Mouse (Mus musculus) retina, embryonic 14.5 days (tissue): ENCODE results near the gene Klc1.
A peak's percentile ranks its signal among the peaks of the same experiment; 100 is the strongest.
"Not testable (repeated sequence)": the region's sequence is repeated elsewhere in the genome, so short reads cannot be mapped to it uniquely, and the experiment has no call there.

Source experiments
- DNase-seq: peaks from one replicate; pipeline ENCODE4 v3.0.0-alpha.2; 2015; ENCODE audit warnings: low spot score

Klc1 gene

DNA sequence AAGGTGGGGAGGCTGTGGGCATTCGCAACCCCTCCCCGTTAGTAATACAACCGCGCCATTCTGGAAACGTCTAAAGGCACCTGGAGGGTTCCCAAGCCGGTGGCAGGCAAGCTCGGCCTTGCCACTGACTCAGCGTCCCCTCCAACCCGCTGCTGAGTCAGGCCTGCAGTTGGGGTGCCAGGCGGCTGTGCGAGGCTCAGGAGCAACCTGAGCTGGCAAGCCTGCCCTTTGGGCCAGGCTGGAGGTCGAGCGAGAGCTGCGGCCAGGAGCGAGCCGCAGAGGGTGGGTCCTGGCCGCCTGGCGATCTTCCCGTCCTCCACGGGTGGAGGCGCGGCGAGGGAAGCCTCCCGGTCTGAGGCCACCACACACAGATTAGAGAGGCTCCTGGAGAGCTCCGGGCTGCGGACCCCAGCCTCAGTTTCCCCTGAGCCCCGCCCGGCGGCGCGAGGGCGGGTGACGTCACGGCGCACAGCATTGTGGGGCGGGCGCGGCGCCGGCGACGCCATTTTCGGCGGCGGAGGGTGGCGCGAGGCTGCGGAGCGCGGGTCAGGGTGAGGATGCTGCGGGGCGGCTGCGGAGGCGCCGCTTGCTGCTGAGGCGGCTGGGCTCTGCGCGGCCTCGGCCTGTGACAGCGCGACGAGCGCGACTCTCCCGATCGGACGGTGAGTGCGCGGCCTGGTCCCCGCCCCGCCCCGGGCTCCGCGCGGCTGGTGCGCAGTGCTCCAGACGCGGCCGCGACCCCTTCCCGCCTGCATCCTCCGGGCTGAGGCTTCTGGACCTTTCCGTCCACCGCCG is at the start of gene Klc1:
Klc1 (plus strand) TSS at position 469 of the 795 bp plus-strand sequence.
- DNase-seq: peak; percentile 82

DNA sequence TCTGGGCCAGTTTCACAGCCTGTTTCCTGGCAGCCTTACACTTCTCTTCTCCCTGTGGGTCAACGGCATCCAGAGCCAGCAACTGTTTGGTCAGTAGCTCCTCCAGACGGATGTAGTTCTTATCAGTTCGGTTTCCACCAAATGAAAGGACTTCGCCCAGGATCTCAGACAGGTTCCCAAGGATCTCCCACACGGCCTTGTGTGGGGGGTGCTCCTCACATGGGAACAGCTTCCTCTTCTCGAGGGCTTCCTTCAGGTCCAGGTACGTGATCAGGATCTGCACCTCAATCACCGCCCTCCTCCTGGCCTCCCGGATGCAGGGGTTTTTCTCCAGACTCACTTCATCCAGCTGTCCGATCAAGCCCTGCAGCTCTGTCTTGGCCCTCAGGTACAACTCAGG is 48.6 kb upstream of the Klc1 start:
- no peak for DNase-seq

- DNase-seq: no peak
Observed at GRCm38 (mm10) chr12:111712476-111712875, 46.2 kb upstream of the Klc1 start.

DNA sequence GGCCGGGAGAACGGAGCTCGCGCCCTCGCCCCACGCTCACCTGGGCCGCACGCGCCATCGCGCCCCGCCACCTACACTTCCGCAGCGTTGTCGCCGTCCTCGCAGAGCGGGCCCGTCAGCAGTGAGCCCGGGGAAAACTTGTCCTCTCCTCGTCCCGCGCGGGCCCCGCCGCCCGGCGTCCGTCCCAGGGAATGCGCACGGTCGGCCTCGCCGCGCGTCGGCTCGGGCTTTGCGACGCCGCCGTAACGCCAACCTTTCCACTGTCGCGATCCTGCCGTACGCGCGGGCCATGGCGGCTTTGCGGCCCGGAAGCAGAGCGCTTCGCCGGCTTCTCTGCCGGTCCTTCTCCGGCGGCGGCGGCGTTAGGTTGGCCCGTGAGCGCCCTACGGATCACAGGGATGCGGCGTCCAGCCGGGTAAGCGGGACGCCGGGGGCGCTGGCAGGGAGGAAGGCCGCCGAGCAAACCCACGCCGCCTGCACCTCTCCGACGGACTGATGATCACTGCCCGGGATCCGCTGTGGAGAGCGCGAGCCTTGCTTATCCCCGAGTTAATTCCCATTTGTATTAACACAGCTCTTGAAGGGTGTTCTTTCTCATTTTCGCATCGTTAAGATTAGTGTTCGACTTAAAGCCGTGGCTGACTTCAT is 45.5 kb upstream of the Klc1 start, which contains the start of the genes Bag5 and Apopt1:
Bag5 (minus strand) TSS at position 254 of the 648 bp plus-strand sequence.
Apopt1 (plus strand) TSS at position 258 of the 648 bp plus-strand sequence.
- peak; percentile 93 for DNase-seq

- not testable (repeated sequence) for DNase-seq
Observed at GRCm38 (mm10) chr12:111713880-111714279, 44.8 kb upstream of the Klc1 start.

DNA sequence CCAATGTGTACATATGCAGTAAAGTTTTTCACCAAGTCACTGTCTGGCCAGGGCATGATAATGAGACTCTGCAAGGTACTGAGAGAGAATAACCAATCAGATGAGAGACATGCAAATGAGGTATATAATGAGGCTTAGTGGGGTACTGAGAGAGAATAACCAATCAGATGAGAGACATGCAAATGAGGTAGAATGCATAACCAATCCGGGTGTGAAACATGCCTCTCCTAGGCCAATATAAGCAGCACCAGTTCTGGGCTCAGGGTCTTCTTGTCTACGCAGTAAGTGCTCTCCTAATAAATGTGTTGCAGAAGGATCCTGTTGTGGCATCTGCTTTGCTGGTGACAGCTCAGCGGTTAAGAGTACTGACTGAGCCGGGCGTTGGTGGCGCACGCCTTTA is 42.1 kb upstream of the Klc1 start:
- DNase-seq: no peak

DNA sequence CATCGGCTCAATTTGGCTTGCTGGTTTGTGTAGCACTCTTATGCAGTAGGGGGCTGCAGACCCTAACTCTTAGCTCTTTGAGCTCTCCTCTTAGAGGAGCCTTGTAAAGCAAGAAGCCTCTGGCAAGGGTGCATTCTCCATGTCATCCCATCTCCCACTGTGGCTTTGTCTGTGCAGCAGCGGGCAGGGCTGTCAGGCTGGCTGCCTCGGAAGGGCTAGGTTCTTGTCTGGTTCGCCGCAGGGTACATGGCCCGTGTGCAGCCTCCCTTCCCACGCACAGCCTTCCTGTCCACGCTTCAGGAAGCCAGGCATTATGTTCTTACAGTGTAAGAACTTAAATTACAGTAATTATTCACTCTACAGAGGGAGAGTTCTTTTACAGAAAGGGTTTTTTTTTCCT is 40.0 kb upstream of the Klc1 start:
- no peak for DNase-seq

DNA sequence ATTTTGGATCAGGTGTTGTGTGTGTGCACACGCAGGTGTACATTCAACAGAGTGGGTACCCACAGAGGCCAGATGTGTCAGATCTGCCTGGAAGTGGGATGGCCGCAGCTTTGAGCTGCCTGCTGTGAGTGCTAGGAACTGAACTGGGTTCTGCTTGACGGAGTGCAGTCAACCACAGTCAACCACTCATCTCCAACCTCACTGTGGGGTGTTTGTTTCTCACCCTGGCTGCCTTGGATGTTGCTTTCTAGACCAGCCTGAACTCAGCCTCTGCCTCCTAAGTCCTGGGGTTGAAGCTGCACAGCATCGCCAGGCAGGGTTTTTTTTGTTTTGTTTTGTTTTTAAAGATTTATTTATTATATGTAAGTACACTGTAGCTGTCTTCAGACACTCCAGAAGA is 38.4 kb upstream of the Klc1 start:
- no peak for DNase-seq

DNA sequence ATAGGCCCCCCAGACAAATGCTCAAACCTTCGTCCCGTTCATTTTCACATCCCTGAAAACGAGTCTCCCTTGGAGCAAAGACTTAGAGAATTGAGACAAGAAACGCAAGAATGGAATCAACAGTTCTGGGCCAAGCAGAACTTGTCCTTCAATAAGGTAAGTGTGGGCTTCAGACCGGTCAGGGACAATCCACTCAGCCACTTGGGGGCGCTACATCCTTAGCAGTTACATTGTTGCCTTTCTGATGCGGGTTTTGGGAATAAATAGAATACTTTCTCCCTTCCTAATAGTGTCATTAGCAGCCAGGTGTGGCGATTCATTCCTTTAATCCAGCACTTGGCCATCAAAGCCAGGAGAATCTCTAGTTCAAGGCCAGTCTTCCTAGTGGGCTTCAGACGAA is 36.0 kb upstream of the Klc1 start:
- peak; percentile 73 for DNase-seq

DNA sequence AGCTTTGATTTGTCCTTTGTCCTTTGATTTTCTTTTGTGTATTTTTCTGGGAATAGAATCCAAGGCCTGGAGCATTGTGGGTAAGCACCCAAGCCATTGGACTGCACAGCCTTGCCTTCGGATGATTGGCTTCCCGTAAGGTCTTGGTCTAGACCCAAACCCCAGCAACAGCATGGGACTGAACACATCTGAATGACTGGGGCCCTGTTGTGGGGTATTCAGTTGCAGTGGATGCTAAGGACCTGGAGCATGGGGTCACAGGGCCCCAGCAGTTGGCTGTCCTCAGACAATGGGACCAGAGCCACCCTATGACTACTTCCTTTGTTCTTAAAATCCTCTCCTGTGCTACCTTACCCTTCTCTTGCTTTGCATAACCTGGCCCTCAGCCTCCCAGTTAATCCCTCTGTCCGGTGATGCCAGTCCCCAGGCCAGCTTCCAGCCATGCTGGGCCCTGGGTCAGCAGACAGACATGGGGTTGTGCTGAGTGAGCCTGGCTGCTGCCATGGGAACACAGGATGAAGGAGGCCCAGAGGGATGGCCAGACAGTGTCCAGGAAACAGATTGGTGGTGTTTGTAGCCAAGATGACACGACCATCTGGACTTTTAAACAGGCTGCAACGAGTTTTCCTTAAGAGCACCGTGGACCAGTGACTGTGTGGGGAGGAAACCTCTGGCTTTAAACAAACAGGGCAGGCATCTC is 33.9 kb upstream of the Klc1 start:
- DNase-seq: peak; percentile 49

GRCm38 (mm10) chr12:111725338-111726121 is 33.1 kb upstream of the Klc1 start:
- no peak for DNase-seq

- no peak for DNase-seq
Observed at GRCm38 (mm10) chr12:111726122-111726463, 32.6 kb upstream of the Klc1 start.

- no peak for DNase-seq
Observed at GRCm38 (mm10) chr12:111727956-111728355, 30.7 kb upstream of the Klc1 start.

- DNase-seq: peak; percentile 97
Observed at GRCm38 (mm10) chr12:111731822-111732807, 26.5 kb upstream of the Klc1 start.

GRCm38 (mm10) chr12:111732921-111733320 is 25.7 kb upstream of the Klc1 start:
- no peak for DNase-seq

DNA sequence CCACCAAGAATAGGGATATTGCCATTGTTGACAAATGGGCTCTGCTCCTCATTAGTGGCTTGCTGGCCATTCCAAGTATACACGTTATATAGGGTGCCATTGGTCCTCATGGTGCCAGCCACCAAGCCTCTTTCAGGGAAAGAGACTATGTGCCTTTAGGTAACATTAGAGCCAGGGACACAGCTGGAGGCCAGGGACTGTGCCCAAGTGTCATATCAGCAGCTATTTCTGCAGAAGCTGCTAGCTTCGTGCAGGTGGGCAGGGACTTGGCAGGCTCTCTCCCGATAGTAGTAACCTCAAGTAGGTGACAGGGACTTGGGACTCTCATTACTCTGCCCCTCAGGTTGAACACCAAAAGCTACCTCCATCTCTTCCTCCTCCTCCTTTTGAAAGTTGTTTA is 23.7 kb upstream of the Klc1 start:
- no peak for DNase-seq

DNA sequence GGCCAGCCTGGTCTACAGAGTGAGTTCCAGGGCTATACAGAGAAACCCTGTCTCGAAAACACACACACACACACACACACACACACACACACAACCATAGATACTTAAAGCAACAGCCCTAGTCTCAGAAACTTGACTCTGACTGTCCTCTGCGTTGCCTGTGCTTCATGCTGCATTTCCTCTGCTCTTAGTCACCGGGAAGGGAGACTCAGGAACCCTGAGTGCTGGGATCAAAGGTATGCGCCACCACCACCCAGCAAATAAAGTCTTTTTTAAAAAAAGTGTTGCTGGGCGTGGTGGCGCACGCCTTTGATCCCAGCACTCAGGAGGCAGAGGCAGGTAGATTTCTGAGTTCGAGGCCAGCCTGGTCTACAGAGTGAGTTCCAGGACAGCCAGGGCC is 22.0 kb upstream of the Klc1 start:
- DNase-seq: not testable (repeated sequence)

DNA sequence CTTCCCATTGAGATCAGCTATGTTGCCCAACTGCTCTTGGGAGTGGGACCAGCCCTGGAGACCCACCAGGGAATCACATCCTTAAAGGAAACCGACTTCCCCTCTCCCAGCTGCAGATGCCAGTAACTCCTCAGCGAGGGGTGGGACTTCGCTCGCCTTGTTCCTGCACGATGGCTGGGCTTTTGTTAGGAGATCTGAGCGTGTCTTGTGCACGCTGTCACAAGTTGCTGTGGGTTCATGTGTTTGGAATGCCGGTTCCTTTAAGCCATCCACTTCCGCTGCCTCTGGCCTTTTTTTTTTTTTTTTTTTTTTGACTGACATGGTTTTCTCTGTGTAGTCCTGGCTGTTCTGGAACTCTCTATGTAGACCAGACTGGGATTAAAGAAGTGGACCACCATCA is 21.3 kb upstream of the Klc1 start:
- DNase-seq: no peak

- peak; percentile 84 for DNase-seq
Observed at GRCm38 (mm10) chr12:111738754-111739153, 19.9 kb upstream of the Klc1 start.

- DNase-seq: no peak
Observed at GRCm38 (mm10) chr12:111741338-111741737, 17.3 kb upstream of the Klc1 start.

DNA sequence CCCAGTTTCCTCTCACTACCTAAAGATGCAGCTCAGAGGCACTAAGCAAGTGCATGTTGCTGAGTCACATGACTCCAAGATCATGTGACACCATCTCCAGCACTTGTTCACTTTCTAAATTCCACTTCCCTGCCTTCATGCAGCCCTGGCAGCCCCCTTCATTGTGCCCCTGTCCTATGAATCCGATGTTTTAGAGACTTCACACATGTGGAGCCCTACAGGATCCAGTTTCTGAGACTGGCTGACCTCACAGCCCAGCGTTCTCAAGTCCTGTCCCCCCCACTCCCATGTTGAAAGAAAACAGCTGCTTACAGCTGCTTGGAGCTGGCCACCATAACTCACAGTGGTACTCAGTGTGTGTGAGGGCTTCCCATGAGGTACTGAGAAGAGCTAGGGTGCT is 15.2 kb upstream of the Klc1 start:
- no peak for DNase-seq
